Mouse (Mus musculus) CH12.LX (cell line): ENCODE data around the gene Arl5a. TPM values are rescaled to one million over a fixed set of nuclear protein-coding genes. Genes with fewer than 3 reads are reported as not detected.

Experiments used
- DNase-seq: peaks from one replicate; pipeline ENCODE4 v3.0.0-alpha.2; 2013; ENCODE audit errors: extremely low read depth
- H3K27ac ChIP-seq: 2 replicates; pipeline ENCODE4 v1.5.1; 2012; ENCODE audit warnings: low read depth, mild to moderate bottlenecking, control low read depth, moderate library complexity; ENCODE audit not compliant: insufficient read depth
- H3K27me3 ChIP-seq: replicated peaks from 2 replicates; pipeline ENCODE3; 2012; ENCODE audit warnings: inconsistent platforms
- H3K36me3 ChIP-seq, 2 experiments: replicated peaks in 1 of 2; 2 replicates each; pipeline versions ENCODE3 to v1.6.1; 2012; ENCODE audit warnings: inconsistent platforms in 1 of 2, low read length in 1 of 2, mild to moderate bottlenecking in 1 of 2, mixed read lengths in 1 of 2, moderate library complexity in 1 of 2; ENCODE audit not compliant: control insufficient read depth in 1 of 2, insufficient read depth in 1 of 2
- H3K4me1 ChIP-seq, 2 experiments: 2 replicates each; pipeline ENCODE4 v1.6.1; 2012; ENCODE audit warnings: inconsistent platforms in 1 of 2, moderate library complexity in 1 of 2; ENCODE audit not compliant: insufficient read depth in 2 of 2, control insufficient read depth in 1 of 2
- H3K4me2 ChIP-seq: 2 replicates; pipeline ENCODE4 v1.6.1; 2012; ENCODE audit warnings: low read depth, mild to moderate bottlenecking, control low read depth; ENCODE audit not compliant: poor library complexity, insufficient read depth, severe bottlenecking
- H3K4me3 ChIP-seq, 3 experiments: fragments of 150-350 bp in 1 of 3; sonication (generic) in 1 of 3; replicated peaks in 1 of 3; 2 replicates each; pipeline versions ENCODE3 to v1.5.1; 2011 to 2012; ENCODE audit warnings: low read depth in 2 of 3, low read length in 2 of 3, mild to moderate bottlenecking in 2 of 3, moderate library complexity in 2 of 3, control low read depth in 1 of 3, improper control_type of control experiment in 1 of 3, inconsistent platforms in 1 of 3, mixed read lengths in 1 of 3; ENCODE audit not compliant: poor library complexity in 1 of 3
- H3K79me2 ChIP-seq: replicated peaks from 2 replicates; pipeline ENCODE4 v1.6.1; 2012; ENCODE audit warnings: mild to moderate bottlenecking, moderate library complexity; ENCODE audit not compliant: control insufficient read depth, poor library complexity, insufficient read depth, severe bottlenecking; ENCODE audit errors: extremely low read depth
- H3K9ac ChIP-seq: 2 replicates; pipeline ENCODE4 v1.6.1; 2012; ENCODE audit warnings: low read depth, mild to moderate bottlenecking, control low read depth, moderate library complexity; ENCODE audit not compliant: insufficient read depth
- H3K9me3 ChIP-seq: replicated peaks from 2 replicates; pipeline ENCODE3; 2012; ENCODE audit warnings: low read length, inconsistent platforms, mixed read lengths
- CTCF ChIP-seq, 2 experiments: IDR thresholded peaks in 1 of 2; conservative IDR thresholded peaks in 1 of 2; 2 replicates each; pipeline ENCODE4 v1.5.1; 2011 to 2012; ENCODE audit warnings: low read depth in 2 of 2, low read length in 2 of 2, improper control_type of control experiment in 1 of 2, inconsistent platforms in 1 of 2, mild to moderate bottlenecking in 1 of 2, moderate library complexity in 1 of 2
- E2F4 ChIP-seq: IDR thresholded peaks from 2 replicates; pipeline ENCODE4 v1.6.1; 2011; ENCODE audit warnings: low read depth, low read length, improper control_type of control experiment; ENCODE audit not compliant: insufficient replicate concordance
- GABPA ChIP-seq: IDR thresholded peaks from 2 replicates; pipeline ENCODE4 v1.6.1; 2012; ENCODE audit warnings: low read depth, low read length, improper control_type of control experiment, inconsistent platforms; ENCODE audit not compliant: insufficient replicate concordance
- IRF4 ChIP-seq: IDR thresholded peaks from 2 replicates; pipeline ENCODE4 v1.6.1; 2014; ENCODE audit warnings: low read depth, mild to moderate bottlenecking, inconsistent platforms, low read length, improper control_type of control experiment
- JUN ChIP-seq: IDR thresholded peaks from 2 replicates; pipeline ENCODE4 v1.6.1; 2011; ENCODE audit warnings: low read depth, mild to moderate bottlenecking, low read length, improper control_type of control experiment, moderate library complexity; ENCODE audit not compliant: insufficient read depth
- KAT2A ChIP-seq: IDR thresholded peaks from 2 replicates; pipeline ENCODE4 v1.6.1; 2012; ENCODE audit warnings: low read length, improper control_type of control experiment, inconsistent platforms; ENCODE audit not compliant: insufficient replicate concordance
- MAFK ChIP-seq: IDR thresholded peaks from 2 replicates; pipeline ENCODE4 v1.6.1; 2011; ENCODE audit warnings: low read length, improper control_type of control experiment; ENCODE audit not compliant: insufficient replicate concordance
- MAZ ChIP-seq: IDR thresholded peaks from 2 replicates; pipeline ENCODE4 v1.6.1; 2012; ENCODE audit warnings: low read depth, mild to moderate bottlenecking, inconsistent platforms, low read length, improper control_type of control experiment, moderate library complexity
- MEF2A ChIP-seq: IDR thresholded peaks from 2 replicates; pipeline ENCODE4 v1.6.1; 2014; ENCODE audit warnings: low read depth, mild to moderate bottlenecking, inconsistent platforms, low read length, improper control_type of control experiment, borderline replicate concordance
- NELFE ChIP-seq: IDR thresholded peaks from 2 replicates; pipeline ENCODE4 v1.6.1; 2011; ENCODE audit warnings: low read depth, low read length, improper control_type of control experiment
- NRF1 ChIP-seq: IDR thresholded peaks from 2 replicates; pipeline ENCODE4 v1.6.1; 2014; ENCODE audit warnings: low read depth, mild to moderate bottlenecking, inconsistent platforms, low read length, improper control_type of control experiment, moderate library complexity
- RCOR1 ChIP-seq: conservative IDR thresholded peaks from 2 replicates; pipeline ENCODE4 v1.6.1; 2012; ENCODE audit warnings: low read depth, mild to moderate bottlenecking, inconsistent platforms, low read length, improper control_type of control experiment
- SIN3A ChIP-seq: IDR thresholded peaks from 2 replicates; pipeline ENCODE4 v1.6.1; 2012; ENCODE audit warnings: low read length, improper control_type of control experiment, inconsistent platforms
- TCF12 ChIP-seq: IDR thresholded peaks from 2 replicates; pipeline ENCODE4 v1.6.1; 2014; ENCODE audit warnings: low read depth, mild to moderate bottlenecking, inconsistent platforms, low read length, improper control_type of control experiment
- UBTF ChIP-seq: IDR thresholded peaks from 2 replicates; pipeline ENCODE4 v1.6.1; 2012; ENCODE audit warnings: low read depth, mild to moderate bottlenecking, inconsistent platforms, low read length, improper control_type of control experiment, moderate library complexity
- USF2 ChIP-seq: conservative IDR thresholded peaks from 2 replicates; pipeline ENCODE4 v1.6.1; 2011; ENCODE audit warnings: low read depth, low read length, improper control_type of control experiment
- ZC3H11A ChIP-seq: IDR thresholded peaks from 2 replicates; pipeline ENCODE4 v1.6.1; 2012; ENCODE audit warnings: low read depth, mild to moderate bottlenecking, inconsistent platforms, low read length, improper control_type of control experiment
- ZMIZ1 ChIP-seq: IDR thresholded peaks from 2 replicates; pipeline ENCODE4 v1.6.1; 2012; ENCODE audit warnings: low read depth, mild to moderate bottlenecking, inconsistent platforms, low read length, improper control_type of control experiment
- dilution Hi-C: fragments of 300-500 bp; cut with MboI; formaldehyde crosslinking; loops from 2 replicates; pipeline ENCODE4 v1.14.3; 2020; ENCODE audit warnings: low sequenced_read_pairs; ENCODE audit not compliant: extremely low pct_unique_long_range_greater_than_20kb, extremely low pct_ligation_motif_present
- in situ Hi-C: fragments of 300-500 bp; cut with MboI; formaldehyde crosslinking; loops from 3 replicates; pipeline ENCODE4 v1.14.3; 2019; ENCODE audit warnings: low sequenced_read_pairs, low pct_ligation_motif_present, low pct_unique_long_range_greater_than_20kb, mixed read lengths
- polyA plus RNA-seq: library from polyadenylated mRNA; unstranded; fragments of >175 nt; gene quantifications from 2 replicates; pipeline ENCODE4 v1.2.1, GENCODE M21; 2012; ENCODE audit warnings: low read depth; ENCODE audit not compliant: insufficient read length
- total RNA-seq, 2 experiments: library from RNA; depleted of rRNA; stranded (reverse); fragments of 300-350 nt in 1 of 2; fragments of >200 nt in 1 of 2; gene quantifications; 2 replicates each; pipeline ENCODE4 v1.2.3; 2012 to 2014

Gene Arl5a
- total and polyA plus RNA-seq, 3 experiments, result 16.3 to 65.2 (median 36.0) TPM

GRCm38 (mm10) chr2:52372480-52372879 lies 52.2 kb downstream of the Arl5a start:
- dilution Hi-C loops, result no loop called here
- TF ChIP-seq SIN3A, result no peak
- TF ChIP-seq GABPA, result no peak
- TF ChIP-seq MEF2A, result no peak
- TF ChIP-seq, all 38 proteins: peak for 0

GRCm38 (mm10) chr2:52372080-52372479 lies 52.6 kb downstream of the Arl5a start:
- H3K4me3 ChIP-seq, result no peak overlapping the region
- no peaks in the 10 kb centered on the region for H3K4me1 ChIP-seq
- in situ Hi-C loops (loop anchor here (10.0 kb wide), 1 partner anchor 47 kb away; no protein-coding TSS in a partner anchor), dilution Hi-C loops (no loop called here)
- H3K9ac ChIP-seq, result no peak overlapping the region
- H3K27me3 ChIP-seq, result no peaks in the 10 kb centered on the region
- H3K36me3 ChIP-seq, result no peaks in the 10 kb centered on the region
- H3K79me2 ChIP-seq, result no peaks in the 10 kb centered on the region
- no peak overlapping the region for H3K27ac ChIP-seq
- TF ChIP-seq MAZ, result no peak
- no peak for TF ChIP-seq MEF2A
- TF ChIP-seq RCOR1, result no peak
- no peak for TF ChIP-seq ZMIZ1
- TF ChIP-seq IRF4, result no peak
- no peak for TF ChIP-seq NELFE
- no peak for TF ChIP-seq NRF1
- no peak for TF ChIP-seq KAT2A
- TF ChIP-seq USF2, result no peak
- no peak for TF ChIP-seq JUN
- no peak for TF ChIP-seq MAFK
- no peak for TF ChIP-seq E2F4
- no peak for TF ChIP-seq CTCF (conservative IDR thresholded peaks at IDR 0.05 in 1 of 2, IDR thresholded peaks at IDR 0.05 in 1 of 2; ENCODE audit: low read depth in 2 of 2, low read length in 2 of 2)
- no peak for TF ChIP-seq UBTF
- TF ChIP-seq ZC3H11A, result no peak
- no peak for TF ChIP-seq TCF12
- no peak for TF ChIP-seq GABPA
- no peaks in the 10 kb centered on the region for H3K9me3 ChIP-seq
- no peak for DNase-seq
- H3K4me2 ChIP-seq, result no peak overlapping the region

More at GRCm38 (mm10) chr2:52372480-52372879, 52.2 kb downstream of the Arl5a start:
- Histone ChIP-seq H3K9me3 (no peaks in the 10 kb centered on the region), H3K79me2 (no peaks in the 10 kb centered on the region), H3K4me2 (no peak overlapping the region), H3K27me3 (no peaks in the 10 kb centered on the region), H3K4me1 (no peaks in the 10 kb centered on the region), H3K4me3 (no peak overlapping the region), H3K9ac (no peak overlapping the region), H3K36me3 (no peaks in the 10 kb centered on the region), H3K27ac (no peak overlapping the region)
- in situ Hi-C loops, result loop anchor here (10.0 kb wide), 1 partner anchor 48 kb away; no protein-coding TSS in a partner anchor
- DNase-seq, result no peak
